Mouse (Mus musculus) gastrocnemius, postnatal 36 days (tissue): ENCODE results near the gene Fam205a1. TPM values are rescaled to one million over a fixed set of nuclear protein-coding genes. Genes with fewer than 3 reads are reported as not detected.
"Not testable (repeated sequence)": the region's sequence is repeated elsewhere in the genome, so short reads cannot be mapped to it uniquely, and the experiment has no call there.

Experiments
- DNase-seq, 2 experiments: peaks; one replicate each; pipeline ENCODE4 v3.0.0; 2022
- intact Hi-C: fragments of 180-260 bp; cut with DNase I; formaldehyde crosslinking; loops from one replicate; pipeline ENCODE4 v1.15.1; 2025
- total RNA-seq, 2 experiments: library from RNA; stranded (reverse); gene quantifications; 2 replicates each; pipeline ENCODE4 v1.2.3; 2021

The Fam205a1 gene
- total RNA-seq, 2 experiments from 2014 or later = not detected

- intact Hi-C loops, DNase-seq: not testable (repeated sequence)
These were observed 3.0 kb upstream of the Fam205a1 start, which contains the start of gene Gm12394 for GRCm38 (mm10) chr4:42856671-42857070. Gene Gm12394, minus strand, starts transcription at chr4:42856771.

Other genes with a start within 250 kb of the Fam205a1 start
- not detected for gene Gm10591, start 241.7 kb downstream of the Fam205a1 start, total RNA-seq
- gene Gm2564, start 224.2 kb downstream of the Fam205a1 start, total RNA-seq = 1 to 10 TPM; 2.7 to 4.3 TPM
- not detected for gene Ccl27b, start 198.6 kb downstream of the Fam205a1 start, total RNA-seq
- under 1 TPM; 0.23 to 0.25 TPM for gene Il11ra2, start 192.0 kb downstream of the Fam205a1 start, total RNA-seq
- gene 4930578G10Rik, start 118.3 kb downstream of the Fam205a1 start, total RNA-seq = under 1 TPM in 1 of 2 experiments, not detected in 1; 0.57 TPM
- gene Ccl19, start 97.3 kb downstream of the Fam205a1 start, total RNA-seq = not detected
- 10 to 100 TPM in 1 of 2 experiments, 1 to 10 TPM in 1; 7.8 to 13.8 TPM for gene Ccl21a, start 79.9 kb downstream of the Fam205a1 start, total RNA-seq
- gene Gm12394, start 2.9 kb upstream of the Fam205a1 start, total RNA-seq = not detected
- gene Fam205c, start 20.3 kb upstream of the Fam205a1 start, total RNA-seq = under 1 TPM; 0.37 to 0.41 TPM
- under 1 TPM; 0.15 to 0.97 TPM for gene Phf24, start 62.8 kb upstream of the Fam205a1 start, total RNA-seq
- gene Dnajb5, start 95.9 kb upstream of the Fam205a1 start, total RNA-seq = 100 to 1,000 TPM; 191 to 213 TPM
- gene 1700022I11Rik, start 115.7 kb upstream of the Fam205a1 start, total RNA-seq = not detected
- gene Vcp, start 146.6 kb upstream of the Fam205a1 start, total RNA-seq = 100 to 1,000 TPM; 225 to 248 TPM
- gene Fancg, start 156.6 kb upstream of the Fam205a1 start, total RNA-seq = 1 to 10 TPM in 1 of 2 experiments, under 1 TPM in 1; 0.84 to 1.1 TPM
- 1 to 10 TPM; 5.2 to 5.9 TPM for gene Pigo, start 171.9 kb upstream of the Fam205a1 start, total RNA-seq
- 10 to 100 TPM; 78.9 to 95.1 TPM for gene Stoml2, start 177.8 kb upstream of the Fam205a1 start, total RNA-seq
- gene Fam214b, start 192.3 kb upstream of the Fam205a1 start, total RNA-seq = 10 to 100 TPM; 22.1 to 30.6 TPM
- gene Unc13b, start 205.1 kb upstream of the Fam205a1 start, total RNA-seq = 1 to 10 TPM; 2.3 to 2.8 TPM